Mouse (Mus musculus) embryonic facial prominence, embryonic 12.5 days (tissue): ENCODE measurements around the gene Ppm1l. TPM values are rescaled to one million over a fixed set of nuclear protein-coding genes. Genes with fewer than 3 reads are reported as not detected.

Experiments used
- polyA plus RNA-seq: library from polyadenylated mRNA; unstranded; fragments of >200 nt; fragmentation: Nextera tagmentation; extraction: Ambion mirVana; gene quantifications from 2 replicates; pipeline ENCODE4 v1.2.1, GENCODE M21; 2016

Gene Ppm1l
- polyA plus RNA-seq, 1 experiment from 2014 or later = 11.9 TPM

Other genes starting within 250 kb of the Ppm1l start
- 45.7 and 47.9 TPM in 2 replicates for gene Kpna4, start 189.7 kb upstream of the Ppm1l start, polyA plus RNA-seq
- gene Arl14, start 94.4 kb upstream of the Ppm1l start, polyA plus RNA-seq = not detected in 2 replicates